In genomic region chr10:128083688-128084087, GRCm38 (mm10) we compare ENCODE assay signal across 8 mouse cellular contexts. TPM values are rescaled to one million over a fixed set of nuclear protein-coding genes. Genes with fewer than 3 reads are reported as not detected.
DNase-seq lines count a peak whose midpoint lies in the region; ATAC-seq and TF ChIP-seq lines count a peak whose summit lies in the region.

No protein-coding gene starts in this region.

- dilution Hi-C loops in CH12.LX (cut with MboI; ENCODE audit: extremely low pct_ligation_motif_present, extremely low pct_unique_long_range_greater_than_20kb, low sequenced_read_pairs) = no loop called here

- peaks cover 44% of the 10 kb centered on the region for H3K4me1 ChIP-seq in heart, embryonic 13.5 days
- peaks cover 3 to 40% of the 10 kb centered on the region in 2 experiments; a peak in 3 of 4 replicates for H3K4me1 ChIP-seq in CH12.LX (ENCODE audit: control insufficient read depth in 1 of 2, insufficient read depth in 2 of 2)
- peaks cover 15% of the 10 kb centered on the region; the same call in 1 of the 2 replicates for H3K4me1 ChIP-seq in cerebellum, adult 2 months (ENCODE audit: control insufficient read depth, insufficient read depth, low read length)
- H3K4me1 ChIP-seq in heart, embryonic 15.5 days (replicated peaks) = peaks cover 30% of the 10 kb centered on the region
- peaks cover 22% of the 10 kb centered on the region for H3K4me1 ChIP-seq in liver, embryonic 11.5 days (replicated peaks; ENCODE audit: control insufficient read depth, insufficient read depth, low read length)
- H3K4me1 ChIP-seq in neural tube, embryonic 13.5 days (replicated peaks) = peaks cover 24% of the 10 kb centered on the region

- no peak for TF ChIP-seq RAD21 in CH12.LX (IDR thresholded peaks at IDR 0.05; ENCODE audit: low read depth, low read length)

- peak overlapping the region; percentile 93 for H3K27ac ChIP-seq in heart, embryonic 13.5 days (replicated peaks)
- peak overlapping the region; percentile 58; the same call in 1 of the 2 replicates for H3K27ac ChIP-seq in CH12.LX (ENCODE audit: insufficient read depth, low read depth)
- H3K27ac ChIP-seq in cerebellum, adult 2 months (ENCODE audit: insufficient read depth, low read length) = peak overlapping the region; percentile 90
- peak overlapping the region; percentile 87 for H3K27ac ChIP-seq in heart, embryonic 15.5 days
- H3K27ac ChIP-seq in liver, embryonic 11.5 days (ENCODE audit: low read depth, low read length) = peak overlapping the region; percentile 93
- H3K27ac ChIP-seq in neural tube, embryonic 13.5 days (replicated peaks) = peak overlapping the region; percentile 89

- H3K27me3 ChIP-seq in heart, embryonic 13.5 days (replicated peaks) = no peaks in the 10 kb centered on the region
- H3K27me3 ChIP-seq in CH12.LX (replicated peaks) = no peaks in the 10 kb centered on the region
- H3K27me3 ChIP-seq in cerebellum, adult 2 months (ENCODE audit: control insufficient read depth, insufficient read depth, low read length) = no peaks in the 10 kb centered on the region
- H3K27me3 ChIP-seq in heart, embryonic 15.5 days = no peaks in the 10 kb centered on the region
- H3K27me3 ChIP-seq in liver, embryonic 11.5 days (replicated peaks; ENCODE audit: control insufficient read depth, insufficient read depth, low read length) = no peaks in the 10 kb centered on the region
- no peaks in the 10 kb centered on the region for H3K27me3 ChIP-seq in neural tube, embryonic 13.5 days

- peak overlapping the region; percentile 98 for H3K9ac ChIP-seq in heart, embryonic 13.5 days
- peak overlapping the region; percentile 98 for H3K9ac ChIP-seq in CH12.LX (ENCODE audit: insufficient read depth, low read depth)
- peak overlapping the region; percentile 95 for H3K9ac ChIP-seq in heart, embryonic 15.5 days
- peak overlapping the region; percentile 97 for H3K9ac ChIP-seq in liver, embryonic 11.5 days (ENCODE audit: low read depth, low read length)
- H3K9ac ChIP-seq in neural tube, embryonic 13.5 days = peak overlapping the region; percentile 97

- H3K9me3 ChIP-seq in heart, embryonic 13.5 days = no peaks in the 10 kb centered on the region
- no peaks in the 10 kb centered on the region for H3K9me3 ChIP-seq in CH12.LX (replicated peaks; ENCODE audit: low read length)
- no peaks in the 10 kb centered on the region for H3K9me3 ChIP-seq in heart, embryonic 15.5 days (replicated peaks)
- no peaks in the 10 kb centered on the region for H3K9me3 ChIP-seq in liver, embryonic 11.5 days (ENCODE audit: control insufficient read depth, low read length)
- H3K9me3 ChIP-seq in neural tube, embryonic 13.5 days = no peaks in the 10 kb centered on the region

- H3K4me2 ChIP-seq in heart, embryonic 13.5 days = peak overlapping the region; percentile 78
- H3K4me2 ChIP-seq in CH12.LX (ENCODE audit: insufficient read depth, low read depth, poor library complexity, severe bottlenecking) = peak overlapping the region; percentile 27; the same call in 1 of the 2 replicates
- H3K4me2 ChIP-seq in heart, embryonic 15.5 days = peak overlapping the region; percentile 67
- H3K4me2 ChIP-seq in liver, embryonic 11.5 days = peak overlapping the region; percentile 84
- H3K4me2 ChIP-seq in neural tube, embryonic 13.5 days = peak overlapping the region; percentile 96

- intact Hi-C loops in heart, postnatal 36 days (cut with DNase I) = loop anchor here (2.0 kb wide), 1 partner anchor 49 kb away; the partner anchor contains the start of gene Naca

- H3K36me3 ChIP-seq in heart, embryonic 13.5 days = peaks cover 46% of the 10 kb centered on the region
- peaks cover 32 to 45% of the 10 kb centered on the region in 2 experiments for H3K36me3 ChIP-seq in CH12.LX (replicated peaks in 1 of 2; ENCODE audit: control insufficient read depth in 1 of 2, insufficient read depth in 1 of 2, low read length in 1 of 2)
- H3K36me3 ChIP-seq in heart, embryonic 15.5 days = peaks cover 39% of the 10 kb centered on the region
- H3K36me3 ChIP-seq in liver, embryonic 11.5 days (ENCODE audit: control insufficient read depth, insufficient read depth, low read length) = peaks cover 41% of the 10 kb centered on the region
- H3K36me3 ChIP-seq in neural tube, embryonic 13.5 days = peaks cover 40% of the 10 kb centered on the region

- TF ChIP-seq EP300 in CH12.LX (IDR thresholded peaks at IDR 0.05; ENCODE audit: low read length) = no peak

- no peak for TF ChIP-seq POLR2A in CH12.LX (IDR thresholded peaks at IDR 0.05; ENCODE audit: low read depth, low read length)
- TF ChIP-seq POLR2A in cerebellum, adult 2 months (IDR thresholded peaks at IDR 0.05; ENCODE audit: borderline replicate concordance, insufficient read depth, low read length) = no peak

- in situ Hi-C loops in CH12.LX (cut with MboI; ENCODE audit: low pct_ligation_motif_present, low pct_unique_long_range_greater_than_20kb, low sequenced_read_pairs) = no loop called here

- H3K4me3 ChIP-seq in heart, embryonic 13.5 days = peak overlapping the region; percentile 84
- peak overlapping the region; percentile 94 to 98 (median 97) for H3K4me3 ChIP-seq in CH12.LX (replicated peaks in 1 of 3; ENCODE audit: low read depth in 2 of 3, low read length in 2 of 3, poor library complexity in 1 of 3)
- H3K4me3 ChIP-seq in cerebellum, adult 2 months (replicated peaks; ENCODE audit: insufficient read depth, low read depth, low read length) = peak overlapping the region; percentile 93
- H3K4me3 ChIP-seq in heart, embryonic 15.5 days = peak overlapping the region; percentile 79
- H3K4me3 ChIP-seq in liver, embryonic 11.5 days (ENCODE audit: low read depth, low read length) = peak overlapping the region; percentile 99
- H3K4me3 ChIP-seq in neural tube, embryonic 13.5 days = peak overlapping the region; percentile 85

- ATAC-seq in heart, embryonic 13.5 days (ENCODE audit: extremely low read depth, insufficient number of reproducible peaks, low FRiP score, low TSS enrichment) = no peak
- 0 out of 2 replicates have a peak, but pooled peaks have one; percentile 1 for ATAC-seq in heart, embryonic 15.5 days (replicated peaks; ENCODE audit: insufficient number of reproducible peaks, insufficient read depth, low FRiP score, low read depth)
- ATAC-seq in liver, embryonic 11.5 days (replicated peaks; ENCODE audit: low FRiP score) = no peak
- ATAC-seq in neural tube, embryonic 13.5 days (ENCODE audit: low read depth) = peak; percentile 9; the same call in 1 of the 2 replicates

- TF ChIP-seq CTCF in CH12.LX (conservative IDR thresholded peaks at IDR 0.05 in 1 of 2, IDR thresholded peaks at IDR 0.05 in 1 of 2; ENCODE audit: low read depth in 2 of 2, low read length in 2 of 2) = no peak
- no peak for TF ChIP-seq CTCF in cerebellum, adult 2 months (IDR thresholded peaks at IDR 0.05; ENCODE audit: borderline replicate concordance, insufficient read depth, low read depth, low read length)

- peaks cover 35% of the 10 kb centered on the region for H3K79me2 ChIP-seq in CH12.LX (replicated peaks; ENCODE audit: control insufficient read depth, extremely low read depth, insufficient read depth, poor library complexity, severe bottlenecking)

- DNase-seq in heart, postnatal 36 days = no peak
- no peak for DNase-seq in CH12.LX (ENCODE audit: extremely low read depth)
- DNase-seq in cerebellum, adult 2 months = peak in 1 of 2 experiments; percentile 57
- DNase-seq in liver, embryonic 11.5 days (ENCODE audit: low spot score) = no peak
- no peak for DNase-seq in thymus, postnatal 25 days

- under 1% methylated on average over 22 of the region's 22 CpGs for WGBS in heart, embryonic 13.5 days
- WGBS in cerebellum, adult 2 months = 0% methylated on average over 22 of the region's 22 CpGs
- WGBS in heart, embryonic 15.5 days = under 1% methylated on average over 22 of the region's 22 CpGs
- under 1% methylated on average over 22 of the region's 22 CpGs for WGBS in liver, embryonic 11.5 days
- WGBS in neural tube, embryonic 13.5 days = under 1% methylated on average over 22 of the region's 22 CpGs

RNA-seq across cellular contexts. Expression of gene Atp5b, which starts 0.6 kb away (rescaled TPM):
- polyA plus RNA-seq in heart, embryonic 13.5 days (2015; fragmentation: Nextera tagmentation; extraction: Ambion mirVana) = 4,907 and 5,417 TPM in 2 replicates
- total RNA-seq in heart, postnatal 36 days (2021) = 1,000 to 10,000 TPM; 9,026 to 9,193 TPM
- total RNA-seq in CH12.LX (2012; rRNA removed) = 1,695 and 1,781 TPM in 2 replicates
- total RNA-seq in CH12.LX (2014; rRNA removed) = 1,737 and 1,775 TPM in 2 replicates
- 1,504 and 1,607 TPM in 2 replicates for polyA plus RNA-seq in CH12.LX (2012; ENCODE audit: insufficient read length, low read depth)
- 2,153 and 2,193 TPM in 2 replicates for polyA plus RNA-seq in cerebellum, adult 2 months (2012; rRNA removed)
- polyA plus RNA-seq in heart, embryonic 15.5 days (2015; fragmentation: Nextera tagmentation; extraction: Ambion mirVana) = 5,437 and 6,121 TPM in 2 replicates
- 2,564 and 2,777 TPM in 2 replicates for polyA plus RNA-seq in liver, embryonic 11.5 days (2014; fragmentation: Nextera tagmentation; extraction: Ambion mirVana)
- polyA plus RNA-seq in neural tube, embryonic 13.5 days (2015; fragmentation: Nextera tagmentation; extraction: Ambion mirVana) = 2,119 and 2,171 TPM in 2 replicates

RNA-seq across cellular contexts. Expression of gene Baz2a, which starts 7.7 kb away (rescaled TPM):
- 7.4 and 8.0 TPM in 2 replicates for polyA plus RNA-seq in heart, embryonic 13.5 days (2015; fragmentation: Nextera tagmentation; extraction: Ambion mirVana)
- total RNA-seq in heart, postnatal 36 days (2021) = 10 to 100 TPM; 23.8 TPM
- 11.8 and 12.8 TPM in 2 replicates for total RNA-seq in CH12.LX (2012; rRNA removed)
- total RNA-seq in CH12.LX (2014; rRNA removed) = 4.5 and 5.4 TPM in 2 replicates
- polyA plus RNA-seq in CH12.LX (2012; ENCODE audit: insufficient read length, low read depth) = 29.5 and 34.0 TPM in 2 replicates
- polyA plus RNA-seq in cerebellum, adult 2 months (2012; rRNA removed) = 42.9 and 45.2 TPM in 2 replicates
- polyA plus RNA-seq in heart, embryonic 15.5 days (2015; fragmentation: Nextera tagmentation; extraction: Ambion mirVana) = 7.5 and 10.1 TPM in 2 replicates
- 11.1 and 13.0 TPM in 2 replicates for polyA plus RNA-seq in liver, embryonic 11.5 days (2014; fragmentation: Nextera tagmentation; extraction: Ambion mirVana)
- 10.9 and 12.2 TPM in 2 replicates for polyA plus RNA-seq in neural tube, embryonic 13.5 days (2015; fragmentation: Nextera tagmentation; extraction: Ambion mirVana)

RNA-seq across cellular contexts. Expression of gene Ptges3, which starts 24.9 kb away (rescaled TPM):
- 301 and 338 TPM in 2 replicates for polyA plus RNA-seq in heart, embryonic 13.5 days (2015; fragmentation: Nextera tagmentation; extraction: Ambion mirVana)
- 10 to 100 TPM; 80.7 to 90.5 TPM for total RNA-seq in heart, postnatal 36 days (2021)
- total RNA-seq in CH12.LX (2012; rRNA removed) (124 and 176 TPM in 2 replicates), CH12.LX (2014; rRNA removed) (196 and 210 TPM in 2 replicates)
- 247 and 274 TPM in 2 replicates for polyA plus RNA-seq in CH12.LX (2012; ENCODE audit: insufficient read length, low read depth)
- polyA plus RNA-seq in cerebellum, adult 2 months (2012; rRNA removed) = 69.9 and 75.5 TPM in 2 replicates
- 268 and 292 TPM in 2 replicates for polyA plus RNA-seq in heart, embryonic 15.5 days (2015; fragmentation: Nextera tagmentation; extraction: Ambion mirVana)
- polyA plus RNA-seq in liver, embryonic 11.5 days (2014; fragmentation: Nextera tagmentation; extraction: Ambion mirVana) = 527 and 567 TPM in 2 replicates
- 448 and 456 TPM in 2 replicates for polyA plus RNA-seq in neural tube, embryonic 13.5 days (2015; fragmentation: Nextera tagmentation; extraction: Ambion mirVana)

RNA-seq across cellular contexts. Expression of gene Naca, which starts 48.3 kb away (rescaled TPM):
- 540 TPM in 2 replicates for polyA plus RNA-seq in heart, embryonic 13.5 days (2015; fragmentation: Nextera tagmentation; extraction: Ambion mirVana)
- total RNA-seq in heart, postnatal 36 days (2021) = 100 to 1,000 TPM; 542 to 584 TPM
- total RNA-seq in CH12.LX (2012; rRNA removed) (1,257 and 1,396 TPM in 2 replicates), CH12.LX (2014; rRNA removed) (1,670 and 1,798 TPM in 2 replicates)
- polyA plus RNA-seq in CH12.LX (2012; ENCODE audit: insufficient read length, low read depth) = 1,330 and 1,397 TPM in 2 replicates
- 209 and 230 TPM in 2 replicates for polyA plus RNA-seq in cerebellum, adult 2 months (2012; rRNA removed)
- 429 and 467 TPM in 2 replicates for polyA plus RNA-seq in heart, embryonic 15.5 days (2015; fragmentation: Nextera tagmentation; extraction: Ambion mirVana)
- polyA plus RNA-seq in liver, embryonic 11.5 days (2014; fragmentation: Nextera tagmentation; extraction: Ambion mirVana) = 1,053 and 1,054 TPM in 2 replicates
- 612 and 618 TPM in 2 replicates for polyA plus RNA-seq in neural tube, embryonic 13.5 days (2015; fragmentation: Nextera tagmentation; extraction: Ambion mirVana)

Comparison
In these comparisons a context has a peak if more than half of its experiments do, and no peak if none do; other contexts are left out.
1. ATAC-seq: peak in heart, embryonic 15.5 days (single experiment) and neural tube, embryonic 13.5 days (single experiment); none in heart, embryonic 13.5 days (single experiment) and liver, embryonic 11.5 days (single experiment).
2. H3K4me2 ChIP-seq: peak in every context shown above with its lines; median percentile 96 in neural tube, embryonic 13.5 days; 84 in liver, embryonic 11.5 days; 78 in heart, embryonic 13.5 days; 67 in heart, embryonic 15.5 days; 27 in CH12.LX.
3. Peak in every context shown above with its lines, with median percentiles within 50 percentile points of each other: H3K27ac ChIP-seq, H3K4me3 ChIP-seq and H3K9ac ChIP-seq.